Mouse (Mus musculus): ENCODE data around the gene Sstr2.
A peak's percentile ranks its signal among the peaks of the same experiment; 100 is the strongest.
"Not testable (repeated sequence)": the region's sequence is repeated elsewhere in the genome, so short reads cannot be mapped to it uniquely, and the experiment has no call there.

The Sstr2 gene

GRCm38 (mm10) chr11:113656511-113656932 lies 37.4 kb downstream of the Sstr2 start:
- no peak for DNase-seq (ENCODE audit: low spot score)

- no peak for DNase-seq (ENCODE audit: low spot score)
Measured at GRCm38 (mm10) chr11:113657221-113657620, 38.1 kb downstream of the Sstr2 start.

GRCm38 (mm10) chr11:113658319-113658718 lies 39.2 kb downstream of the Sstr2 start:
- no peak for DNase-seq (ENCODE audit: low spot score)

GRCm38 (mm10) chr11:113658763-113659162 lies 39.6 kb downstream of the Sstr2 start:
- no peak for DNase-seq (ENCODE audit: low spot score)

GRCm38 (mm10) chr11:113660213-113660612 lies 41.1 kb downstream of the Sstr2 start:
- not testable (repeated sequence) for DNase-seq (ENCODE audit: low spot score)

GRCm38 (mm10) chr11:113660940-113661339 lies 41.8 kb downstream of the Sstr2 start:
- no peak for DNase-seq (ENCODE audit: low spot score)

- no peak for DNase-seq (ENCODE audit: low spot score)
Measured at GRCm38 (mm10) chr11:113661835-113662351, 42.8 kb downstream of the Sstr2 start.

GRCm38 (mm10) chr11:113664279-113664678 lies 45.1 kb downstream of the Sstr2 start:
- DNase-seq (ENCODE audit: low spot score) = no peak

- peak; percentile 64 for DNase-seq (ENCODE audit: low spot score)
Measured at GRCm38 (mm10) chr11:113666205-113666604, 47.1 kb downstream of the Sstr2 start.

- no peak for DNase-seq (ENCODE audit: low spot score)
Measured at GRCm38 (mm10) chr11:113666648-113667047, 47.5 kb downstream of the Sstr2 start.

GRCm38 (mm10) chr11:113667122-113667521 lies 48.0 kb downstream of the Sstr2 start:
- no peak for DNase-seq (ENCODE audit: low spot score)

GRCm38 (mm10) chr11:113667704-113668103 lies 48.6 kb downstream of the Sstr2 start:
- DNase-seq (ENCODE audit: low spot score) = no peak

GRCm38 (mm10) chr11:113668857-113669256 lies 49.7 kb downstream of the Sstr2 start:
- no peak for DNase-seq (ENCODE audit: low spot score)

- no peak for DNase-seq (ENCODE audit: low spot score)
Measured at GRCm38 (mm10) chr11:113669711-113670110, 50.6 kb downstream of the Sstr2 start.

GRCm38 (mm10) chr11:113673614-113674013 lies 54.5 kb downstream of the Sstr2 start:
- DNase-seq (ENCODE audit: low spot score) = no peak

- no peak for DNase-seq (ENCODE audit: low spot score)
Measured at GRCm38 (mm10) chr11:113674595-113674994, 55.5 kb downstream of the Sstr2 start.

Data from MN1 (cell line).